In genomic region chr7:95834236-95834919, GRCm38 (mm10) we compare ENCODE assay signal across 16 mouse cellular contexts.
DNase-seq lines count a peak whose midpoint lies in the region; ATAC-seq and TF ChIP-seq lines count a peak whose summit lies in the region.
"Had no signal": no experiment of that assay in that cellular context is flagged by ENCODE, and none has a peak within 500 bp of the region (broad histone marks: within the 10 kb centered on the region; RNA-seq: fewer than 3 reads in every experiment).

No protein-coding gene starts in this region.

- H3K9me3 ChIP-seq in hindbrain, embryonic 11.5 days (ENCODE audit: control insufficient read depth, low read length): no peaks in the 10 kb centered on the region
- no peaks in the 10 kb centered on the region for H3K9me3 ChIP-seq in hindbrain, embryonic 10.5 days
- H3K9me3 ChIP-seq in forebrain, embryonic 16.5 days (ENCODE audit: control insufficient read depth, low read length): no peaks in the 10 kb centered on the region
- H3K9me3 ChIP-seq in midbrain, embryonic 12.5 days: no peaks in the 10 kb centered on the region
- H3K9me3 ChIP-seq in intestine, postnatal 0 days (ENCODE audit: control insufficient read depth): no peaks in the 10 kb centered on the region
- H3K9me3 ChIP-seq: liver, embryonic 13.5 days had no signal

- no peak for TF ChIP-seq CTCF in brain, embryonic 14.5 days (IDR thresholded peaks at IDR 0.05; ENCODE audit: borderline replicate concordance, extremely low read depth, insufficient read depth, insufficient read length)
- TF ChIP-seq CTCF in intestine, postnatal 0 days (IDR thresholded peaks at IDR 0.05; ENCODE audit: low read depth): no peak

- WGBS in hindbrain, embryonic 11.5 days: 70% methylated on average over 10 of the region's 10 CpGs
- WGBS in hindbrain, embryonic 10.5 days: 80% methylated on average over 10 of the region's 10 CpGs
- 25% methylated on average over 10 of the region's 10 CpGs for WGBS in forebrain, embryonic 16.5 days
- WGBS in midbrain, embryonic 12.5 days: 69% methylated on average over 10 of the region's 10 CpGs
- 91% methylated on average over 10 of the region's 10 CpGs for WGBS in intestine, postnatal 0 days

- H3K4me3 ChIP-seq in hindbrain, embryonic 11.5 days (ENCODE audit: low read depth, low read length): no peak overlapping the region
- no peak overlapping the region for H3K4me3 ChIP-seq in hindbrain, embryonic 10.5 days
- no peak overlapping the region for H3K4me3 ChIP-seq in forebrain, embryonic 16.5 days (replicated peaks; ENCODE audit: low read length)
- H3K4me3 ChIP-seq in midbrain, embryonic 12.5 days: no peak overlapping the region
- H3K4me3 ChIP-seq in intestine, postnatal 0 days (ENCODE audit: low read depth, low read length): no peak overlapping the region
- H3K4me3 ChIP-seq: liver, embryonic 13.5 days had no signal

- no peak for TF ChIP-seq POLR2A in brain, embryonic 14.5 days (IDR thresholded peaks at IDR 0.05; ENCODE audit: borderline replicate concordance, extremely low read depth, insufficient read depth, insufficient read length, poor library complexity, severe bottlenecking)

- H3K36me3 ChIP-seq in hindbrain, embryonic 11.5 days (ENCODE audit: control insufficient read depth, insufficient read depth, low read length): no peaks in the 10 kb centered on the region
- no peaks in the 10 kb centered on the region for H3K36me3 ChIP-seq in hindbrain, embryonic 10.5 days
- H3K36me3 ChIP-seq in forebrain, embryonic 16.5 days (ENCODE audit: control insufficient read depth, insufficient read depth): no peaks in the 10 kb centered on the region
- no peaks in the 10 kb centered on the region for H3K36me3 ChIP-seq in midbrain, embryonic 12.5 days
- no peaks in the 10 kb centered on the region for H3K36me3 ChIP-seq in intestine, postnatal 0 days (ENCODE audit: control insufficient read depth, insufficient read depth)
- H3K36me3 ChIP-seq: liver, embryonic 13.5 days had no signal

- no peak overlapping the region for H3K9ac ChIP-seq in hindbrain, embryonic 11.5 days (ENCODE audit: low read depth, low read length)
- no peak overlapping the region for H3K9ac ChIP-seq in forebrain, embryonic 16.5 days (replicated peaks; ENCODE audit: low read depth, low read length)
- no peak overlapping the region for H3K9ac ChIP-seq in midbrain, embryonic 12.5 days (replicated peaks)
- no peak overlapping the region for H3K9ac ChIP-seq in intestine, postnatal 0 days (ENCODE audit: low read depth, low read length)
- H3K9ac ChIP-seq: liver, embryonic 13.5 days had no signal

- H3K27me3 ChIP-seq in hindbrain, embryonic 11.5 days (ENCODE audit: control insufficient read depth, insufficient read depth, low read length): no peaks in the 10 kb centered on the region
- no peaks in the 10 kb centered on the region for H3K27me3 ChIP-seq in hindbrain, embryonic 10.5 days (ENCODE audit: insufficient read depth, poor library complexity, severe bottlenecking)
- no peaks in the 10 kb centered on the region for H3K27me3 ChIP-seq in forebrain, embryonic 16.5 days (replicated peaks; ENCODE audit: control insufficient read depth, insufficient read depth, low read length)
- H3K27me3 ChIP-seq in midbrain, embryonic 12.5 days: no peaks in the 10 kb centered on the region
- no peaks in the 10 kb centered on the region for H3K27me3 ChIP-seq in intestine, postnatal 0 days (replicated peaks; ENCODE audit: control insufficient read depth, insufficient read depth, low read length)
- H3K27me3 ChIP-seq: liver, embryonic 13.5 days had no signal

- no peak overlapping the region for H3K4me2 ChIP-seq in hindbrain, embryonic 11.5 days (replicated peaks; ENCODE audit: low read depth, low read length)
- no peak overlapping the region for H3K4me2 ChIP-seq in forebrain, embryonic 16.5 days (ENCODE audit: low read length)
- H3K4me2 ChIP-seq in midbrain, embryonic 12.5 days (replicated peaks): no peak overlapping the region
- H3K4me2 ChIP-seq in intestine, postnatal 0 days (replicated peaks; ENCODE audit: low read depth): no peak overlapping the region
- H3K4me2 ChIP-seq: liver, embryonic 13.5 days had no signal

- H3K27ac ChIP-seq in hindbrain, embryonic 11.5 days (ENCODE audit: low read depth, low read length): no peak overlapping the region
- H3K27ac ChIP-seq in hindbrain, embryonic 10.5 days: no peak overlapping the region
- no peak overlapping the region for H3K27ac ChIP-seq in forebrain, embryonic 16.5 days (ENCODE audit: low read length)
- no peak overlapping the region for H3K27ac ChIP-seq in midbrain, embryonic 12.5 days (replicated peaks)
- H3K27ac ChIP-seq in intestine, postnatal 0 days (ENCODE audit: low read depth, low read length): no peak overlapping the region
- H3K27ac ChIP-seq: liver, embryonic 13.5 days had no signal

- no peaks in the 10 kb centered on the region for H3K4me1 ChIP-seq in hindbrain, embryonic 11.5 days (replicated peaks; ENCODE audit: control insufficient read depth, insufficient read depth, low read length)
- H3K4me1 ChIP-seq in hindbrain, embryonic 10.5 days (replicated peaks): peaks cover 4% of the 10 kb centered on the region
- H3K4me1 ChIP-seq in forebrain, embryonic 16.5 days (replicated peaks; ENCODE audit: control insufficient read depth, insufficient read depth, low read length): peaks cover 8% of the 10 kb centered on the region
- peaks cover 5% of the 10 kb centered on the region; the same call in 1 of the 2 replicates for H3K4me1 ChIP-seq in midbrain, embryonic 12.5 days
- H3K4me1 ChIP-seq in intestine, postnatal 0 days (replicated peaks; ENCODE audit: control insufficient read depth, insufficient read depth, low read length): no peaks in the 10 kb centered on the region
- H3K4me1 ChIP-seq: liver, embryonic 13.5 days had no signal

- ATAC-seq in hindbrain, embryonic 11.5 days (ENCODE audit: low FRiP score): peak; percentile 76
- peak; percentile 89 for ATAC-seq in forebrain, embryonic 16.5 days
- ATAC-seq in midbrain, embryonic 12.5 days (ENCODE audit: low FRiP score, low read depth): peak; percentile 86
- no peak for ATAC-seq in intestine, postnatal 0 days
- no peak for ATAC-seq in frontal cortex, adult (ENCODE audit: low TSS enrichment)
- ATAC-seq: intestine, embryonic 16.5 days had no signal

- DNase-seq in hindbrain, embryonic 11.5 days (ENCODE audit: low spot score): peak; percentile 12
- no peak for DNase-seq in hindbrain, embryonic 10.5 days (ENCODE audit: low spot score)
- DNase-seq in brain, embryonic 14.5 days (ENCODE audit: low read depth): peak; percentile 91
- DNase-seq in adipocyte (ENCODE audit: low spot score): no peak
- DNase-seq: adrenal gland, postnatal 10 days; cerebellum, postnatal 10 days; gastrocnemius, postnatal 36 days; heart, postnatal 10 days; liver, embryonic 13.5 days; lung, postnatal 10 days; right cerebral cortex, postnatal 25 days had no signal

Comparison
In these comparisons a context has a peak if more than half of its experiments do, and no peak if none do; other contexts are left out.
1. DNase-seq: peak in hindbrain, embryonic 11.5 days (single experiment) and brain, embryonic 14.5 days (single experiment); none in hindbrain, embryonic 10.5 days (single experiment) and adipocyte (single experiment).
2. ATAC-seq: peak in hindbrain, embryonic 11.5 days (single experiment), forebrain, embryonic 16.5 days (single experiment) and midbrain, embryonic 12.5 days (single experiment); none in intestine, postnatal 0 days (single experiment) and frontal cortex, adult (single experiment).